32 mouse cellular contexts compared by ENCODE assay signal in genomic region chr2:71481825-71482224, GRCm38 (mm10). TPM values are rescaled to one million over a fixed set of nuclear protein-coding genes. Genes with fewer than 3 reads are reported as not detected.
DNase-seq lines count a peak whose midpoint lies in the region; ATAC-seq and TF ChIP-seq lines count a peak whose summit lies in the region.
"Had no signal": no experiment of that assay in that cellular context is flagged by ENCODE, and none has a peak within 500 bp of the region (broad histone marks: within the 10 kb centered on the region; RNA-seq: fewer than 3 reads in every experiment).

No protein-coding gene starts in this region.

- TF ChIP-seq RAD21 in CH12.LX (IDR thresholded peaks at IDR 0.05; ENCODE audit: low read depth, low read length): no peak

- dilution Hi-C loops in CH12.LX (cut with MboI; ENCODE audit: extremely low pct_ligation_motif_present, extremely low pct_unique_long_range_greater_than_20kb, low sequenced_read_pairs): no loop called here

- TF ChIP-seq EP300 in CH12.LX (IDR thresholded peaks at IDR 0.05; ENCODE audit: low read length): no peak

- ATAC-seq in common myeloid progenitor, adult 5-6 weeks (replicated peaks; ENCODE audit: low read depth, poor library complexity, severe bottlenecking): peak; percentile 83
- ATAC-seq in megakaryocyte-erythroid progenitor cell, adult 5-6 weeks (replicated peaks; ENCODE audit: low FRiP score, low TSS enrichment, poor library complexity, severe bottlenecking): peak; percentile 68
- ATAC-seq: forebrain, postnatal 0 days; hindbrain, embryonic 16.5 days; lung, postnatal 0 days; midbrain, embryonic 16.5 days had no signal

- peaks cover 0 to 9% of the 10 kb centered on the region in 2 experiments for H3K36me3 ChIP-seq in CH12.LX (replicated peaks in 1 of 2; ENCODE audit: control insufficient read depth in 1 of 2, insufficient read depth in 1 of 2, low read length in 1 of 2)
- H3K36me3 ChIP-seq: embryonic facial prominence, embryonic 15.5 days; forebrain, embryonic 12.5 days; heart, embryonic 12.5 days; limb, embryonic 13.5 days; neural tube, embryonic 12.5 days had no signal

- TF ChIP-seq POLR2A in CH12.LX (IDR thresholded peaks at IDR 0.05; ENCODE audit: low read depth, low read length): no peak

- in situ Hi-C loops in CH12.LX (cut with MboI; ENCODE audit: low pct_ligation_motif_present, low pct_unique_long_range_greater_than_20kb, low sequenced_read_pairs): no loop called here

- no peak overlapping the region for H3K9ac ChIP-seq in CH12.LX (ENCODE audit: insufficient read depth, low read depth)
- H3K9ac ChIP-seq: embryonic facial prominence, embryonic 15.5 days; forebrain, embryonic 12.5 days; forebrain, postnatal 0 days; heart, embryonic 12.5 days; limb, embryonic 13.5 days; liver, embryonic 13.5 days; neural tube, embryonic 12.5 days had no signal

- peaks cover 5% of the 10 kb centered on the region for H3K9me3 ChIP-seq in CH12.LX (replicated peaks; ENCODE audit: low read length)
- H3K9me3 ChIP-seq: embryonic facial prominence, embryonic 15.5 days; neural tube, embryonic 12.5 days had no signal

- no peaks in the 10 kb centered on the region for H3K27me3 ChIP-seq in CH12.LX (replicated peaks)
- H3K27me3 ChIP-seq: embryonic facial prominence, embryonic 15.5 days; forebrain, embryonic 12.5 days; heart, embryonic 12.5 days; limb, embryonic 13.5 days; liver, embryonic 13.5 days; neural tube, embryonic 12.5 days had no signal

- no peak overlapping the region for H3K4me3 ChIP-seq in CH12.LX (replicated peaks in 1 of 3; ENCODE audit: low read depth in 2 of 3, low read length in 2 of 3, poor library complexity in 1 of 3)
- H3K4me3 ChIP-seq: embryonic facial prominence, embryonic 15.5 days; forebrain, embryonic 12.5 days; heart, embryonic 12.5 days; limb, embryonic 13.5 days; liver, embryonic 13.5 days; myocyte; neural tube, embryonic 12.5 days had no signal

- no peak overlapping the region for H3K27ac ChIP-seq in CH12.LX (ENCODE audit: insufficient read depth, low read depth)
- H3K27ac ChIP-seq: embryonic facial prominence, embryonic 15.5 days; forebrain, embryonic 12.5 days; limb, embryonic 13.5 days; liver, embryonic 13.5 days; macrophage; neural tube, embryonic 12.5 days had no signal

- peaks cover 2% of the 10 kb centered on the region; the same call in 1 of the 2 replicates for H3K79me2 ChIP-seq in CH12.LX (replicated peaks; ENCODE audit: control insufficient read depth, extremely low read depth, insufficient read depth, poor library complexity, severe bottlenecking)

- H3K4me2 ChIP-seq in CH12.LX (ENCODE audit: insufficient read depth, low read depth, poor library complexity, severe bottlenecking): no peak overlapping the region
- H3K4me2 ChIP-seq: embryonic facial prominence, embryonic 15.5 days; forebrain, embryonic 12.5 days; heart, embryonic 12.5 days; limb, embryonic 13.5 days; liver, embryonic 13.5 days; midbrain, embryonic 11.5 days; neural tube, embryonic 12.5 days had no signal

- no peak for TF ChIP-seq CTCF in CH12.LX (conservative IDR thresholded peaks at IDR 0.05 in 1 of 2, IDR thresholded peaks at IDR 0.05 in 1 of 2; ENCODE audit: low read depth in 2 of 2, low read length in 2 of 2)

- peaks cover 2 to 33% of the 10 kb centered on the region in 2 experiments; a peak in 3 of 4 replicates for H3K4me1 ChIP-seq in CH12.LX (ENCODE audit: control insufficient read depth in 1 of 2, insufficient read depth in 2 of 2)

- peak; percentile 55 for DNase-seq in 3T3-L1 (ENCODE audit: low read depth, low spot score)
- no peak for DNase-seq in CH12.LX (ENCODE audit: extremely low read depth)
- DNase-seq in layer of hippocampus, postnatal 10 days (ENCODE audit: low spot score in 2 of 2): no peak
- no peak for DNase-seq in kidney, adult 18-20 months
- DNase-seq in left cerebral cortex, adult 8-10 months (ENCODE audit: low spot score in 2 of 2): no peak
- DNase-seq: adrenal gland, adult 8-10 months; cerebellum, adult 8-10 months; cerebellum, postnatal 36 days; forebrain, postnatal 0 days; gastrocnemius, postnatal 10 days; heart, postnatal 4 days; kidney, adult 2 months; kidney, postnatal 10 days; liver, embryonic 13.5 days; lung, adult 18-20 months; right cerebral cortex, adult 18-20 months; spleen, adult 18-20 months; thymus, postnatal 14 days had no signal

TF ChIP-seq in CH12.LX, 34 proteins besides CTCF, POLR2A, EP300 and RAD21:
- TF ChIP-seq POLR2AphosphoS2 (IDR thresholded peaks at IDR 0.05; ENCODE audit: low read depth, low read length) (no peak), MAFK (IDR thresholded peaks at IDR 0.05; ENCODE audit: insufficient replicate concordance, low read length) (peak; percentile 71)

RNA-seq across cellular contexts. Expression of gene Metap1d, which starts 28.7 kb away (rescaled TPM):
- total RNA-seq in CH12.LX (2012; rRNA removed) (19.7 and 21.5 TPM in 2 replicates), CH12.LX (2014; rRNA removed) (18.9 and 19.5 TPM in 2 replicates)
- polyA plus RNA-seq in CH12.LX (2012; ENCODE audit: insufficient read length, low read depth): 28.3 and 28.4 TPM in 2 replicates
- total RNA-seq in common myeloid progenitor, adult 5-6 weeks (2017): 34.0 and 40.4 TPM in 2 replicates
- total RNA-seq in megakaryocyte-erythroid progenitor cell, adult 5-6 weeks (2014; fragmentation: Nextera tagmentation): 62.5 and 96.1 TPM in 2 replicates
- 18.1 and 47.5 TPM in 2 replicates for total RNA-seq in megakaryocyte-erythroid progenitor cell, adult 5-6 weeks (2017)
- 10 to 100 TPM; 19.7 to 26.4 TPM for total RNA-seq in layer of hippocampus, postnatal 10 days (2021)
- total RNA-seq in left cerebral cortex, adult 8-10 months (2022): 10 to 100 TPM; 15.4 to 20.3 (median 19.7) TPM

RNA-seq across cellular contexts. Expression of gene Dlx1, which starts 46.1 kb away (rescaled TPM):
- total RNA-seq in CH12.LX (2012; rRNA removed) (0.17 and 0.21 TPM in 2 replicates), CH12.LX (2014; rRNA removed) (0.07 and 0.11 TPM in 2 replicates)
- 0.27 TPM in 1 of 2 replicates, not detected in the other for polyA plus RNA-seq in CH12.LX (2012; ENCODE audit: insufficient read length, low read depth)
- not detected in 2 replicates for total RNA-seq in common myeloid progenitor, adult 5-6 weeks (2017)
- not detected in 2 replicates for total RNA-seq in megakaryocyte-erythroid progenitor cell, adult 5-6 weeks (2014; fragmentation: Nextera tagmentation)
- 0.19 TPM in 1 of 2 replicates, not detected in the other for total RNA-seq in megakaryocyte-erythroid progenitor cell, adult 5-6 weeks (2017)
- total RNA-seq in layer of hippocampus, postnatal 10 days (2021): 10 to 100 TPM; 25.5 to 29.3 TPM
- total RNA-seq in left cerebral cortex, adult 8-10 months (2022): 10 to 100 TPM; 17.8 to 23.6 (median 19.4) TPM
- polyA plus RNA-seq: heart, postnatal 0 days; lung, postnatal 0 days; macrophage had no signal

Comparison
In these comparisons a context has a peak if more than half of its experiments do, and no peak if none do; other contexts are left out.
1. RNA of gene Dlx1, which starts 46.1 kb away (total RNA-seq): 25.5 to 29.3 TPM in layer of hippocampus, postnatal 10 days and 17.8 to 23.6 TPM in left cerebral cortex, adult 8-10 months; 0.07 to 0.21 TPM in CH12.LX, not detected in common myeloid progenitor, adult 5-6 weeks and 0.19 TPM in megakaryocyte-erythroid progenitor cell, adult 5-6 weeks; every median in the first group is over 10 times any median in the second.